In the genomic region with DNA sequence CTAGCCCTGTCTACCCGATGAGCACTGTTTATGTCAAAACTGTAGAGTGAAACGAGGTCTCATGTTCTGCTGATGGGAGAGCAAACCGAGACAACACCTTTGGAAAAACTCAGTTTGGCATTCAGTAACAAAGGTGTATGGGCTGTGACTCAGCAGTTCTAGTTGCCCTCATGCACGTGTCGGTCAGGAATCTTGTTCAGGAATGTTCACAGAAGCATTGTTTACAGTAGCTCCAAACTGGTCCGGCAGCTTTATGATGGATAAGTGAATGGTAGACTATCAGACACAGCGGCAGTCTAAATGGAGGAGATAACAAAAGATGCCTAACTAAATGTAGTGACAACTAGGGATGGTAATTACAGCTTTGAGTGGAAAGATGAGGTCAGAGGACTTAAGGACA, we compare ENCODE assay signal across 20 mouse cellular contexts. TPM values are rescaled to one million over a fixed set of nuclear protein-coding genes. Genes with fewer than 3 reads are reported as not detected.
DNase-seq lines count a peak whose midpoint lies in the region; ATAC-seq and TF ChIP-seq lines count a peak whose summit lies in the region.
"Had no signal": no experiment of that assay in that cellular context is flagged by ENCODE, and none has a peak within 500 bp of the region (broad histone marks: within the 10 kb centered on the region; RNA-seq: fewer than 3 reads in every experiment).

No protein-coding gene starts in this region.

- no peaks in the 10 kb centered on the region for H3K27me3 ChIP-seq in embryonic facial prominence, embryonic 10.5 days (replicated peaks; ENCODE audit: low read depth, poor library complexity, severe bottlenecking)
- no peaks in the 10 kb centered on the region for H3K27me3 ChIP-seq in lung, embryonic 14.5 days (ENCODE audit: insufficient read depth, low read length)
- no peaks in the 10 kb centered on the region for H3K27me3 ChIP-seq in heart, embryonic 11.5 days (ENCODE audit: control insufficient read depth, insufficient read depth, low read length)
- H3K27me3 ChIP-seq: forebrain, embryonic 12.5 days; hindbrain, embryonic 12.5 days; limb, embryonic 13.5 days; liver, embryonic 15.5 days had no signal

- H3K4me1 ChIP-seq in embryonic facial prominence, embryonic 10.5 days, result no peaks in the 10 kb centered on the region
- no peaks in the 10 kb centered on the region for H3K4me1 ChIP-seq in lung, embryonic 14.5 days (ENCODE audit: insufficient read depth)
- no peaks in the 10 kb centered on the region for H3K4me1 ChIP-seq in heart, embryonic 11.5 days (ENCODE audit: control insufficient read depth, insufficient read depth, low read length)
- H3K4me1 ChIP-seq: forebrain, embryonic 12.5 days; hindbrain, embryonic 12.5 days; limb, embryonic 13.5 days; liver, embryonic 15.5 days had no signal

- ATAC-seq in lung, embryonic 14.5 days (ENCODE audit: insufficient read depth), result peak; percentile 62
- no peak for ATAC-seq in heart, embryonic 11.5 days (replicated peaks; ENCODE audit: insufficient number of reproducible peaks, low FRiP score, low TSS enrichment)
- ATAC-seq in granulocyte monocyte progenitor cell, adult 5-6 weeks (replicated peaks; ENCODE audit: poor library complexity, severe bottlenecking), result no peak

- peak; percentile 15 for DNase-seq in embryo, embryonic 10 days (ENCODE audit: low spot score)
- no peak for DNase-seq in embryo, embryonic 11 days
- DNase-seq in embryonic facial prominence, embryonic 10.5 days (ENCODE audit: low spot score), result peak; percentile 10
- peak; percentile 53 for DNase-seq in lung, embryonic 14.5 days
- peak; percentile 3 for DNase-seq in mesoderm, embryonic 11.5 days (ENCODE audit: low read depth, low spot score)
- DNase-seq in layer of hippocampus, postnatal 14 days (ENCODE audit: low spot score in 2 of 2), result no peak
- DNase-seq: heart, adult 11 months; kidney, adult 11 months; kidney, postnatal 4 days; layer of hippocampus, postnatal 36 days had no signal

- H3K9ac ChIP-seq in lung, embryonic 14.5 days, result no peak overlapping the region
- no peak overlapping the region for H3K9ac ChIP-seq in heart, embryonic 11.5 days (ENCODE audit: low read depth, low read length)
- H3K9ac ChIP-seq: forebrain, embryonic 12.5 days; hindbrain, embryonic 12.5 days; limb, embryonic 13.5 days; liver, embryonic 15.5 days had no signal

- H3K4me3 ChIP-seq in embryonic facial prominence, embryonic 10.5 days, result no peak overlapping the region
- H3K4me3 ChIP-seq in lung, embryonic 14.5 days (ENCODE audit: low read depth, low read length), result no peak overlapping the region
- no peak overlapping the region for H3K4me3 ChIP-seq in heart, embryonic 11.5 days (ENCODE audit: low read depth, low read length)
- H3K4me3 ChIP-seq: forebrain, embryonic 12.5 days; hindbrain, embryonic 12.5 days; limb, embryonic 13.5 days; liver, embryonic 15.5 days had no signal

- H3K36me3 ChIP-seq in embryonic facial prominence, embryonic 10.5 days (replicated peaks), result no peaks in the 10 kb centered on the region
- H3K36me3 ChIP-seq in lung, embryonic 14.5 days (ENCODE audit: insufficient read depth), result no peaks in the 10 kb centered on the region
- H3K36me3 ChIP-seq in heart, embryonic 11.5 days (ENCODE audit: control insufficient read depth, insufficient read depth, low read length), result no peaks in the 10 kb centered on the region
- H3K36me3 ChIP-seq: forebrain, embryonic 12.5 days; hindbrain, embryonic 12.5 days; limb, embryonic 13.5 days; liver, embryonic 15.5 days had no signal

- no peak overlapping the region for H3K4me2 ChIP-seq in lung, embryonic 14.5 days
- no peak overlapping the region for H3K4me2 ChIP-seq in heart, embryonic 11.5 days
- H3K4me2 ChIP-seq: forebrain, embryonic 12.5 days; hindbrain, embryonic 12.5 days; limb, embryonic 13.5 days; liver, embryonic 15.5 days; midbrain, embryonic 11.5 days had no signal

- TF ChIP-seq CTCF in lung, embryonic 14.5 days (IDR thresholded peaks at IDR 0.05; ENCODE audit: low read depth), result no peak

- no peak overlapping the region for H3K27ac ChIP-seq in embryonic facial prominence, embryonic 10.5 days (replicated peaks)
- no peak overlapping the region for H3K27ac ChIP-seq in lung, embryonic 14.5 days (ENCODE audit: low read depth)
- H3K27ac ChIP-seq in heart, embryonic 11.5 days (ENCODE audit: low read depth, low read length), result no peak overlapping the region
- H3K27ac ChIP-seq: forebrain, embryonic 12.5 days; hindbrain, embryonic 12.5 days; limb, embryonic 13.5 days; liver, embryonic 15.5 days had no signal

- no peaks in the 10 kb centered on the region for H3K9me3 ChIP-seq in embryonic facial prominence, embryonic 10.5 days
- no peaks in the 10 kb centered on the region for H3K9me3 ChIP-seq in lung, embryonic 14.5 days (ENCODE audit: low read depth, low read length)
- no peaks in the 10 kb centered on the region for H3K9me3 ChIP-seq in heart, embryonic 11.5 days (replicated peaks; ENCODE audit: control insufficient read depth, low read length)
- H3K9me3 ChIP-seq: forebrain, embryonic 12.5 days; hindbrain, embryonic 12.5 days; limb, embryonic 13.5 days; liver, embryonic 15.5 days had no signal

- 79% methylated on average over 7 of the region's 7 CpGs for WGBS in embryonic facial prominence, embryonic 10.5 days
- WGBS in lung, embryonic 14.5 days, result 18% methylated on average over 7 of the region's 7 CpGs
- WGBS in heart, embryonic 11.5 days (ENCODE audit: insufficient replicate concordance), result 57% methylated on average over 7 of the region's 7 CpGs

RNA-seq across cellular contexts. Expression of a gene that starts 19.3 kb away (rescaled TPM):
- polyA plus RNA-seq in embryonic facial prominence, embryonic 10.5 days (2016; fragmentation: Nextera tagmentation; extraction: Ambion mirVana), result not detected in 2 replicates
- polyA plus RNA-seq in lung, embryonic 14.5 days (2014; fragmentation: Nextera tagmentation; extraction: Ambion mirVana), result 0.18 TPM in 1 of 2 replicates, not detected in the other
- 0.43 TPM in 1 of 2 replicates, not detected in the other for polyA plus RNA-seq in heart, embryonic 11.5 days (2014; fragmentation: Nextera tagmentation; extraction: Ambion mirVana)
- total RNA-seq in granulocyte monocyte progenitor cell, adult 5-6 weeks (2014; fragmentation: Nextera tagmentation), result not detected in 2 replicates
- not detected in 2 replicates for total RNA-seq in granulocyte monocyte progenitor cell, adult 5-6 weeks (2017)
- not detected for total RNA-seq in layer of hippocampus, postnatal 14 days (2021)
- total RNA-seq: gastrocnemius, adult 18-20 months; layer of hippocampus, postnatal 36 days had no signal
- polyA plus RNA-seq: forebrain, embryonic 12.5 days; heart, embryonic 16.5 days; hindbrain, embryonic 12.5 days; limb, embryonic 13.5 days; liver, embryonic 15.5 days; midbrain, embryonic 11.5 days; spleen, adult 2 months had no signal

RNA-seq across cellular contexts. Expression of a gene that starts 23.7 kb away (rescaled TPM):
- 0.18 TPM in 1 of 2 replicates, not detected in the other for polyA plus RNA-seq in embryonic facial prominence, embryonic 10.5 days (2016; fragmentation: Nextera tagmentation; extraction: Ambion mirVana)
- 0.20 TPM in 1 of 2 replicates, not detected in the other for polyA plus RNA-seq in lung, embryonic 14.5 days (2014; fragmentation: Nextera tagmentation; extraction: Ambion mirVana)
- polyA plus RNA-seq in heart, embryonic 11.5 days (2014; fragmentation: Nextera tagmentation; extraction: Ambion mirVana), result 0.25 TPM in 1 of 2 replicates, not detected in the other
- total RNA-seq in granulocyte monocyte progenitor cell, adult 5-6 weeks (2014; fragmentation: Nextera tagmentation), result not detected in 2 replicates
- not detected in 2 replicates for total RNA-seq in granulocyte monocyte progenitor cell, adult 5-6 weeks (2017)
- total RNA-seq in layer of hippocampus, postnatal 14 days (2021), result 1 to 10 TPM in 1 of 2 experiments, under 1 TPM in 1; 0.62 to 1.8 TPM
- total RNA-seq: gastrocnemius, adult 18-20 months had no signal
- polyA plus RNA-seq: liver, embryonic 15.5 days; spleen, adult 2 months had no signal

Comparison
In these comparisons a context has a peak if more than half of its experiments do, and no peak if none do; other contexts are left out.
1. DNase-seq: peak in embryo, embryonic 10 days (single experiment), embryonic facial prominence, embryonic 10.5 days (single experiment), lung, embryonic 14.5 days (single experiment) and mesoderm, embryonic 11.5 days (single experiment); none in embryo, embryonic 11 days (single experiment) and layer of hippocampus, postnatal 14 days (0 of 2).